Mouse (Mus musculus) neural tube, embryonic 15.5 days (tissue): ENCODE results near the gene Nod2. TPM values are rescaled to one million over a fixed set of nuclear protein-coding genes. Genes with fewer than 3 reads are reported as not detected.
"Not testable (repeated sequence)": the region's sequence is repeated elsewhere in the genome, so short reads cannot be mapped to it uniquely, and the experiment has no call there.

Source experiments
- ATAC-seq: fragments of 200-750 bp; cut with Nextera tagmentation; 2 replicates; pipeline ENCODE4 v1.8.0; 2017; ENCODE audit warnings: mild to moderate bottlenecking, moderate TSS enrichment, moderate library complexity; ENCODE audit not compliant: low FRiP score
- H3K27ac ChIP-seq: fragments of 300-500 bp; sonication (generic); replicated peaks from 2 replicates; pipeline ENCODE4 v1.5.1; 2015; ENCODE audit warnings: mild to moderate bottlenecking, inconsistent platforms
- H3K27me3 ChIP-seq: fragments of 300-500 bp; sonication (generic); replicated peaks from 2 replicates; pipeline ENCODE4 v1.6.1; 2015; ENCODE audit warnings: inconsistent platforms
- H3K36me3 ChIP-seq: fragments of 300-500 bp; sonication (generic); 2 replicates; pipeline ENCODE4 v1.6.1; 2015; ENCODE audit warnings: inconsistent platforms
- H3K4me1 ChIP-seq: fragments of 300-500 bp; sonication (generic); 2 replicates; pipeline ENCODE4 v1.6.1; 2015; ENCODE audit warnings: inconsistent platforms
- H3K4me2 ChIP-seq: fragments of 300-500 bp; sonication (generic); 2 replicates; pipeline ENCODE4 v1.6.1; 2015; ENCODE audit warnings: inconsistent platforms, mild to moderate bottlenecking, moderate library complexity
- H3K4me3 ChIP-seq: fragments of 300-500 bp; sonication (generic); replicated peaks from 2 replicates; pipeline ENCODE4 v1.5.1; 2015; ENCODE audit warnings: mild to moderate bottlenecking, inconsistent platforms
- H3K9ac ChIP-seq: fragments of 300-500 bp; sonication (generic); replicated peaks from 2 replicates; pipeline ENCODE4 v1.6.1; 2015; ENCODE audit warnings: mild to moderate bottlenecking, inconsistent platforms
- H3K9me3 ChIP-seq: fragments of 300-500 bp; sonication (generic); replicated peaks from 2 replicates; pipeline ENCODE4 v1.6.1; 2016; ENCODE audit warnings: inconsistent platforms
- WGBS: fragments of 180-500 bp; shearing (Covaris S2); methylation state at CpG from one replicate; pipeline ENCODE4 v1.1.7; 2015; ENCODE audit warnings: mixed read lengths; 5-methylcytosine and 5-hydroxymethylcytosine counted together
- polyA plus RNA-seq: library from polyadenylated mRNA; unstranded; fragments of >200 nt; fragmentation: Nextera tagmentation; extraction: Ambion mirVana; gene quantifications from 2 replicates; pipeline ENCODE4 v1.2.1, GENCODE M21; 2015

Nod2 gene
- polyA plus RNA-seq, 1 experiment from 2014 or later = 0.12 TPM

DNA sequence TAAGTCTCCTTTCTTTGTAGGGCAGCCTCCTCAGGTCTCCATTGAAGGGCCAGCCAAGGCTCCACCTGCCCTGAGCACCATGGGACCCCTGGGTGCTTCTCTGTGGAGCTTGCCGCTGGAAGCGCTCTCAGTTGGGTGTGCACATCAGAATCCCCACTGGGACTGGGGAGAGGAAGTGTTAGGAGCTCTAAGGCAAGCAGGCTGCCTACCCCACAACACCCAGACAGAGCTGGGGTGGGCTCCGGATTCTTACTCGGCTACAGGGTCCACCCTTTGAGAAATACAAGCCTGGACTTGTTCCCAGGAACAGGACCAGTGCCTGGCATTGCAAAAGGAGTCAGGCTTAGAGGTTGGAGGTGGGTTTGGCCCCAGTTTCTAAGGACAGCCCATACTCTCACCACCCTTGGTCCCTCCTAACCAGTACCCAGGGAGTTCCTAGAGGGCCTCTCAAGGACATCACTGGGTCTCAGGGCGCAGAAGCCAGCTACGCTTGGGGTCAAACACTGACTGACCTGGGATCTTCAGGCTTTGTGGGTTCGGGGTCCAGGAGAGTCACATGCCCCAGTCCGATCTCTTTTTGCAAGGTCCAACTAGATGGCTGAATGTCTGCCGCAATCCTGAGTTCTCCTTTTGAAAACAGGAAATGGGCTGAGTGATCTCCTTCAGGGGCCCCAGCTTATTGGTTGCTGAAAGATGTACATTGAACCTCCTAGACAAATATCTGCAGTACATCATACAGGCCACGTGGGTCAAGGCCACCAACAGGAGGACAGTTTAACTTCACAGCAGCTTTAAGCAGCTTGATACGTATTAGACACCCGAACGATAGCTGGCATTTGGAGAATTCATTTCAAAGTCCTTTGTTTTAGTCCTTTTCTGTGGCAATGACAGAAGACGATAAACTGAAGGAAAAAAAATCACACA lies 11.4 kb upstream of the Nod2 start, which contains the start of gene Snx20:
Gene Snx20 (minus strand): TSS at position 655 of the 924 bp plus-strand sequence.
- no peak within 1 kb of the TSS for H3K4me3 ChIP-seq
- no peaks in the 10 kb centered on the region for H3K9me3 ChIP-seq
- H3K4me2 ChIP-seq = no peak within 1 kb of the TSS
- no peaks in the 10 kb centered on the region for H3K4me1 ChIP-seq
- no peak within 1 kb of the TSS for H3K9ac ChIP-seq
- no peak within 1 kb of the TSS for H3K27ac ChIP-seq
- WGBS = 82% methylated on average over 14 of the region's 14 CpGs
- no peak for ATAC-seq
- H3K36me3 ChIP-seq = no peaks in the 10 kb centered on the region
- 0 out of 2 replicates have a peak, but pooled peaks cover 3% of the 10 kb centered on the region for H3K27me3 ChIP-seq

- Histone ChIP-seq H3K4me1 (no peaks in the 10 kb centered on the region), H3K27me3 (0 out of 2 replicates have a peak, but pooled peaks cover 3% of the 10 kb centered on the region), H3K9ac (no peak overlapping the region), H3K4me3 (no peak overlapping the region), H3K36me3 (no peaks in the 10 kb centered on the region), H3K4me2 (no peak overlapping the region), H3K9me3 (no peaks in the 10 kb centered on the region; the same call in 1 of the 2 replicates), H3K27ac (no peak overlapping the region)
- no peak for ATAC-seq
- 72% methylated on average over 9 of the region's 9 CpGs for WGBS
Observed at GRCm38 (mm10) chr8:88637092-88638000, 9.8 kb upstream of the Nod2 start.

GRCm38 (mm10) chr8:88638908-88639307 lies 8.2 kb upstream of the Nod2 start:
- WGBS = 98% methylated on average over 3 of the region's 3 CpGs
- H3K4me1 ChIP-seq = no peaks in the 10 kb centered on the region
- H3K27me3 ChIP-seq = no peaks in the 10 kb centered on the region
- no peak for ATAC-seq
- no peak overlapping the region for H3K4me3 ChIP-seq
- no peaks in the 10 kb centered on the region for H3K36me3 ChIP-seq
- H3K9ac ChIP-seq = no peak overlapping the region
- no peaks in the 10 kb centered on the region; the same call in 1 of the 2 replicates for H3K9me3 ChIP-seq
- no peak overlapping the region for H3K27ac ChIP-seq
- H3K4me2 ChIP-seq = no peak overlapping the region

DNA sequence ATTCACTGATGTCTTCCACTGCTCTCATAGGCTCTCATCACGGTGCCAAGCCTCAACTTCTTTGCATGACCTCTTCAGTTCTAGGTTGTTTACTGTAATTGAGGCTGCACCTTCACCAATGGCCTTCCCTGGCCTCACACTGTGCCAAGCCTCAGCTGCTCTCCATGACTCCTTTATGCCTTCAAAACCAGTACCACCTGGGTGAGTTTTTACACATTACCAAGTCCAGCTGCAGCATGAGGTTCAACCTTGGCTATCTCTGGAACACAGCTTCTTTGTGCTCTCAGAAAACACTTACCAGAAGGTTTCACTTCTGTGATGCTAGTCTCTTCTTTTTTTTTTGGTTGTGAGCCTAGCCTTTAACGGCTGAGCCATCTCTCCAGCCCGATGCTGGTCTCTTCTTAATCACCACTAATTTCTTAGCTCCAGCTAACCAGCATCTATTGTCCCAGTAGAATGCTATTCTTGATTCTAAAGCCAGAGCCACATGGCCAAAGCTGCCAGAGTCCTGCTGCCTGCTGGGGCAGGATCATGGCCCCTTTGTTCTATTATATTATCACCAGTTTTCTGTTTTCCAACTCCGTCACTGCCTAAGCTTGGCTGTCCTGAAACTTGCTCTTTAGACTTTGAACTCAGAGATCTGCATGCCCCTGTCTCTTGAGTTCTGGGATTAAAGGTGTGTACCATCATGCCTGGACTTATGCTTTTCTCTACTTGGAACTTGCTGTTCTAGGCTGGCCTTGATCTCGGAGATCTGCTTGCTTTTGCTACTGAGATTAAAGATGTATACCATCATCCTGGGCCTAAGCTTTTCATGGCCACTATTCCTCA lies 4.2 kb upstream of the Nod2 start:
- Histone ChIP-seq H3K27me3 (peaks cover 3% of the 10 kb centered on the region), H3K36me3 (no peaks in the 10 kb centered on the region), H3K9ac (no peak overlapping the region), H3K4me1 (peaks cover 11% of the 10 kb centered on the region), H3K4me3 (no peak overlapping the region), H3K4me2 (no peak overlapping the region), H3K9me3 (no peaks in the 10 kb centered on the region; the same call in 1 of the 2 replicates), H3K27ac (no peak overlapping the region)
- WGBS = 72% methylated on average over 5 of the region's 5 CpGs
- no peak for ATAC-seq

- H3K4me2 ChIP-seq = no peak overlapping the region
- ATAC-seq = no peak
- no peak overlapping the region for H3K27ac ChIP-seq
- H3K27me3 ChIP-seq = peaks cover 16% of the 10 kb centered on the region
- no peaks in the 10 kb centered on the region for H3K9me3 ChIP-seq
- H3K9ac ChIP-seq = no peak overlapping the region
- no peak overlapping the region for H3K4me3 ChIP-seq
- H3K36me3 ChIP-seq = no peaks in the 10 kb centered on the region
- H3K4me1 ChIP-seq = peaks cover 21% of the 10 kb centered on the region
Observed at GRCm38 (mm10) chr8:88648322-88648721, 1.2 kb downstream of the Nod2 start.

DNA sequence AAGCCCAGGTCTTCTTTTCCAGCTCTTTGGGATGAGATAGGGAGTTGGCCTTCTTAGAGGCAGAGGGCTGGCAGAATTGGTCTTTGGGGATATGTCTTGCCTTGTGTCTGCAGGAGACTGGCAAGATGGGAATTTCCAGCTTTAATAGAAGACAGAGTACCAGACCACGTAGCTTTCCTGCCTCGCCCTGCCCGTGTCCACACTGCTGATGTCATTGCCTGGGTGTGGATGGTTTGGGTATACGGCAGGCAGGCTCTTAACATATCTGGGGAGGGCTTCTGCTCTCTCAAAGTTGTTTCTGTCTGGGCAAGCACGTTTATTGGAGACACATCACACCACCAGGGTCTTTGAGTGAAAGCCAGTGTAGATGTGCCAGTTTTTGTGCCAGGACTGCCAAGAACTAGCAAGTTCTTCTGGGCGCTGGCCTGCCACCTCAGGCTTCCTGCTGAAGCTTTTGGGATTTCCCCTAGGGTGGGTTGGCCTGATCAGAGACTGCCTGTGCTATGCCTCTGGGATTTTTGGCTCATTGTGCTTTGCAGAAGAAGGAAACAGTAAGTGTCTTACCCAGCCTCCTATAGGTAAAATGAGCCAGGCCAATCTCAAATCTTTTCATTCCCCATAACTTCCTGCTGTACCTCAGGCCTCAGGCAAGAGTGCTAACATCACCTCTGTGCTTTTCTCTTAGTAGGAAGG lies 3.0 kb downstream of the Nod2 start:
- peaks cover 16% of the 10 kb centered on the region for H3K27me3 ChIP-seq
- peaks cover 29% of the 10 kb centered on the region for H3K4me1 ChIP-seq
- H3K9ac ChIP-seq = no peak overlapping the region
- no peaks in the 10 kb centered on the region for H3K9me3 ChIP-seq
- no peak overlapping the region for H3K4me2 ChIP-seq
- no peaks in the 10 kb centered on the region for H3K36me3 ChIP-seq
- no peak overlapping the region for H3K4me3 ChIP-seq
- no peak for ATAC-seq
- WGBS = 82% methylated on average over 6 of the region's 6 CpGs
- no peak overlapping the region for H3K27ac ChIP-seq

DNA sequence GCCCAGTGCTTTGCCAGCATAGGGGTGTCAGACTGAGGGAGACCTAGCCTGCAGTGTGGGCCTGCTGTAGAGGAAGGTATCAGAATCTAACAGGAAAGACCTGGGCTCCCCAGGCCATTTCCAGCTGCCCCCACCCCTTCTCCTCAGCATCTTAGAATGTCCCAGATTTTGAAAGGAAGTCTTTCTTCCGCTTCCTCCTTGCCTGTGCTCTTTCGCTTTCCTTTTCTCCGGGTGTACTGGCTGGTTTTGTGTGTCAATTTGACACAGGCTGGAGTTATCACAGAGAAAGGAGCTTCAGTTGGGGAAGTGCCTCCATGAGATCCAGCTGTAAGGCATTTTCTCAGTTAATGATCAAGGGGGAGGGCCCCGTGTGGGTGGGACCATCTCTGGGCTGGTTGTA lies 4.0 kb downstream of the Nod2 start:
- peaks cover 16% of the 10 kb centered on the region for H3K27me3 ChIP-seq

DNA sequence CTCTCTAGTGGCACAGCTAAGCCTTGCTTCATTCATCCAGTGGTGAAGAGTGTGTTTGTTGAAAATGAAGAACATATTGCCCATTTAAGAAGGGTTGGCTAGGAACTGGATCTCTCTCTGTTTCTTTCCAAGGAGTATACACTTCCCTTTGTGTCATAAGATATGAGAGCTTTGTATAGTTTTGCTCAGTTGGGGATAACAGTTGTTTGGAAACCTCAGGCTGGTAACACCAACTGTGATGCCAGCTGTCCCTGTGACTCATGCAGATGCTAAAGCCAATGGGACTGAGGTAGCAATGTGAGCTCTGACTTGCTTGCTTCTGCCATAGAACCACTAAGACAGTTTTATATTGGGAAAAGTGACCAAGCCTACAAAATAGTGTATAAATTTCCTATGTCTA lies 8.2 kb downstream of the Nod2 start:
- Histone ChIP-seq H3K36me3 (no peaks in the 10 kb centered on the region), H3K4me1 (peaks cover 14% of the 10 kb centered on the region), H3K4me2 (no peak overlapping the region), H3K27ac (no peak overlapping the region), H3K9ac (no peak overlapping the region), H3K4me3 (no peak overlapping the region), H3K27me3 (peaks cover 6% of the 10 kb centered on the region; the same call in 1 of the 2 replicates), H3K9me3 (no peaks in the 10 kb centered on the region)
- ATAC-seq = no peak

More for the DNA sequence above, 4.0 kb downstream of the Nod2 start:
- H3K36me3 ChIP-seq, H3K4me2 ChIP-seq, ATAC-seq, H3K9me3 ChIP-seq, H3K27ac ChIP-seq, H3K4me3 ChIP-seq, H3K9ac ChIP-seq: not testable (repeated sequence)
- 75% methylated on average over 4 of the region's 4 CpGs for WGBS
- H3K4me1 ChIP-seq = peaks cover 29% of the 10 kb centered on the region

- no peak overlapping the region for H3K4me3 ChIP-seq
- no peak for ATAC-seq
- no peaks in the 10 kb centered on the region for H3K27me3 ChIP-seq
- H3K27ac ChIP-seq = no peak overlapping the region
- no peak overlapping the region for H3K4me2 ChIP-seq
- WGBS = 77% methylated on average over 3 of the region's 3 CpGs
- H3K9ac ChIP-seq = no peak overlapping the region
- H3K9me3 ChIP-seq = no peaks in the 10 kb centered on the region
- H3K36me3 ChIP-seq = no peaks in the 10 kb centered on the region
- H3K4me1 ChIP-seq = peaks cover 2% of the 10 kb centered on the region; the same call in 1 of the 2 replicates
Observed at GRCm38 (mm10) chr8:88659873-88660272, 12.8 kb downstream of the Nod2 start.

DNA sequence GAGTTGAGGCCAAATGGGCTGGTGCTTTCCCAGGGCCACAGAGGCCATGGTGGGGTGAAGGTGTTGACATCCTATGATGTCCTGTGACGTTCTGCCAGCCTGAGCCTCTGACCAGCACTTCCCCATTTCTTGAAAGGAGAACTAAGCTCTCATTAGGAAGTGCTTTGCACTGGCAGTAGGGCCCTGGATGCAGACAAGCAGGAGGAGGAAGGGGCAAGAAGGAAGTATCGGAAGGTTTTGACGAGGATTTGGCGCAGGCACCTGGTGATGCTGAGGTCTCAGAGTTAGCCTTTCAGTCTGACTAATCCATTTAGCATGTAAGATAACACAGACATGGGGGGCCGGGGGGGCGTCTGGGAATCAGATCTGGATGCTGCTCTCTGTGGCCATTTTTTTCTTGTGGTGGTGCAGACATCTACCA lies 15.3 kb downstream of the Nod2 start:
- ATAC-seq = no peak
- WGBS = 85% methylated on average over 6 of the region's 6 CpGs
- no peak overlapping the region for H3K27ac ChIP-seq
- H3K9me3 ChIP-seq = no peaks in the 10 kb centered on the region
- H3K4me1 ChIP-seq = peaks cover 5% of the 10 kb centered on the region; the same call in 1 of the 2 replicates
- H3K36me3 ChIP-seq = no peaks in the 10 kb centered on the region
- H3K9ac ChIP-seq = no peak overlapping the region
- no peak overlapping the region for H3K4me2 ChIP-seq
- no peaks in the 10 kb centered on the region for H3K27me3 ChIP-seq
- H3K4me3 ChIP-seq = no peak overlapping the region
